Mouse (Mus musculus) midbrain, postnatal 0 days (tissue): ENCODE data around the gene Rab11b. TPM values are rescaled to one million over a fixed set of nuclear protein-coding genes. Genes with fewer than 3 reads are reported as not detected.
"Not testable (repeated sequence)": the region's sequence is repeated elsewhere in the genome, so short reads cannot be mapped to it uniquely, and the experiment has no call there.

Experiments
- ATAC-seq: fragments of 200-750 bp; cut with Nextera tagmentation; 2 replicates; pipeline ENCODE4 v1.8.0; 2017; ENCODE audit warnings: moderate number of reproducible peaks, mild to moderate bottlenecking, moderate TSS enrichment, moderate library complexity; ENCODE audit not compliant: low FRiP score
- DNase-seq: peaks from one replicate; pipeline ENCODE4 v3.0.0-alpha.2; 2015; ENCODE audit warnings: low spot score
- H3K27ac ChIP-seq: fragments of 300-500 bp; sonication (generic); 2 replicates; pipeline ENCODE4 v1.5.1; 2014; ENCODE audit warnings: low read depth, mild to moderate bottlenecking, low read length, mixed read lengths
- H3K27me3 ChIP-seq: fragments of 300-500 bp; sonication (generic); 2 replicates; pipeline ENCODE4 v1.6.1; 2014; ENCODE audit warnings: low read length, control low read depth, mixed read lengths; ENCODE audit not compliant: insufficient read depth
- H3K36me3 ChIP-seq: fragments of 300-500 bp; sonication (generic); 2 replicates; pipeline ENCODE4 v1.6.1; 2014; ENCODE audit warnings: low read length, control low read depth, mixed read lengths; ENCODE audit not compliant: insufficient read depth
- H3K4me1 ChIP-seq: fragments of 300-500 bp; sonication (generic); 2 replicates; pipeline ENCODE4 v1.6.1; 2014; ENCODE audit warnings: mild to moderate bottlenecking, control low read depth, antibody characterized with exemption, low read length, mixed read lengths; ENCODE audit not compliant: insufficient read depth
- H3K4me2 ChIP-seq: fragments of 300-500 bp; sonication (generic); 2 replicates; pipeline ENCODE4 v1.6.1; 2014; ENCODE audit warnings: low read depth, mild to moderate bottlenecking, low read length, mixed read lengths; ENCODE audit not compliant: poor library complexity, severe bottlenecking
- H3K4me3 ChIP-seq: fragments of 300-500 bp; sonication (generic); 2 replicates; pipeline ENCODE4 v1.5.1; 2014; ENCODE audit warnings: low read depth, mild to moderate bottlenecking, low read length, moderate library complexity
- H3K9ac ChIP-seq: fragments of 300-500 bp; sonication (generic); replicated peaks from 2 replicates; pipeline ENCODE4 v1.6.1; 2014; ENCODE audit warnings: mild to moderate bottlenecking, low read length, moderate library complexity, mixed read lengths; ENCODE audit not compliant: poor library complexity, severe bottlenecking
- H3K9me3 ChIP-seq: fragments of 300-500 bp; sonication (generic); 2 replicates; pipeline ENCODE4 v1.6.1; 2016; ENCODE audit warnings: low read length, control low read depth
- CTCF ChIP-seq: IDR thresholded peaks from 2 replicates; pipeline ENCODE4 v1.5.1; 2016; ENCODE audit warnings: antibody characterized with exemption, mild to moderate bottlenecking
- WGBS: fragments of 180-500 bp; shearing (Covaris S2); extraction: QIAGEN DNeasy Blood & Tissue Kit; methylation state at CpG from one replicate; pipeline ENCODE4 v1.1.7; 2014; 5-methylcytosine and 5-hydroxymethylcytosine counted together
- polyA plus RNA-seq: library from polyadenylated mRNA; unstranded; fragments of >200 nt; fragmentation: Nextera tagmentation; extraction: Ambion mirVana; gene quantifications from 2 replicates; pipeline ENCODE4 v1.2.1, GENCODE M21; 2015
- total RNA-seq: library from RNA; depleted of rRNA; stranded (reverse); fragments of >200 nt; gene quantifications from 2 replicates; pipeline ENCODE4 v1.2.3, GENCODE M21; 2014

Rab11b gene
- total and polyA plus RNA-seq, 2 experiments from 2014 or later, result 120 to 607 TPM

DNA sequence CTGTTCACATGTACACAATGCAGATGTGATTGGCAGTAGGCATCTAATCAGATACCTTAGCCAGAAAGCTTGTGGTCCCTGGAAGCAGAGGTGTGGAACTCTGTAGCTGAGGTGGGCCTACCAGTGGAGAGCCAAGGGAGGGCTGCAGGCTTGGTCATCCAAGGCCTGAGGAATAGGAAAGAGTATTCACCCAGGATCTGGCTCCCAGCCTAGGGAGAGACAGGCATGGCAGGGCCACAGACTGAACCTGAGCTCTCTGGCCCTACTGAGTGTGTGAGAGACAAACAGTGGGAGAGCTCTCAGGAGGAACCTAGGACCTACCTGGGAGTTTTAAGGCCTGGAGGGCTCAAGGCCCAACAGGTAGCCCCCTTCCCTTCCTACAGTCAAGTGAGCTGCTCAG lies 9.1 kb downstream of the Rab11b start:
- ATAC-seq (no peak), DNase-seq (no peak)
- no peak for TF ChIP-seq CTCF
- Histone ChIP-seq H3K4me3 (no peak overlapping the region), H3K9ac (no peak overlapping the region), H3K4me1 (0 out of 2 replicates have a peak, but pooled peaks cover 6% of the 10 kb centered on the region), H3K9me3 (no peaks in the 10 kb centered on the region), H3K36me3 (peaks cover 21% of the 10 kb centered on the region), H3K4me2 (no peak overlapping the region), H3K27me3 (no peaks in the 10 kb centered on the region), H3K27ac (no peak overlapping the region)

DNA sequence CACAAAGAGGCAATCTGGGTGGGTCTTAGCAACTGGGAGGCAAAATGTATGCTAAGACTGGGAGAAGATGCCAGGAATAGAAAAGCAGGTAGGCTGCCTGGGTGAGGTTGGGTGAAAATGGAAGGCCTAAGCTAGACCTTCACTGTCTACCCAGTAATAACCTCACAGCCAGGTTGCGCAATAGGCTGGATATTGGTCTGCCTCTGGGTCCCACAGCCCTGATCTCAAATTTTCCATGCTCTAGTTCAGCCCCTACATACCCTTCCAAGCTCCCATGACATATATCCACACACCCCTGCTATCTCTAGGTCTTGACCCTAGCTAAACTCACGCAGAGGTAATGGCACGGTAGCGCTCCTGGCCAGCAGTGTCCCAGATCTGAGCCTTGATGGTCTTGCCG lies 10.9 kb downstream of the Rab11b start:
- Histone ChIP-seq H3K9ac (no peak overlapping the region), H3K4me3 (no peak overlapping the region), H3K4me2 (no peak overlapping the region), H3K9me3 (no peaks in the 10 kb centered on the region), H3K27ac (no peak overlapping the region), H3K4me1 (no peaks in the 10 kb centered on the region), H3K27me3 (no peaks in the 10 kb centered on the region), H3K36me3 (peaks cover 29% of the 10 kb centered on the region)
- no peak for DNase-seq
- 100% methylated on average over 5 of the region's 5 CpGs for WGBS
- TF ChIP-seq CTCF, result no peak
- ATAC-seq, result no peak

DNA sequence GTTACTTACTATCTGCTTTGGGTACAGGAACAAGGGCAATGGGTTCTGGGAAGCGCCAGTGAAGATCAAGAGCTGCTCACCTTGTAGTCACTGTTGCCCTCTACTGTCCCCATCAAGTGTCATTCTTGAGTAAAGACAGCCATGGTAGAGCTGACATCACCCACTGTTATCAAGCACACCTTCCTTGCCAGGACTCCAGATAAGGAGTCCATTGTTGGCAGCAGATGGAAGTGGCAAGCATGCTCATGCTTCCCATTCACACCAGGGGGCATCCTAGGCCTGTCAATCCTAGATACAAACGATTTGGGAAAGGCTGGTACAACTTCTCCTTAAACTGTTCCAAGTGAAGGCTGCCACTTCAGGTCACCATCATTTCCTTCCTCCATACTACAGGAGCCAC lies 14.3 kb downstream of the Rab11b start:
- peak; percentile 56 for DNase-seq
- peak; percentile 44; the same call in 1 of the 2 replicates for ATAC-seq
- Histone ChIP-seq H3K9ac (no peak overlapping the region), H3K36me3 (peaks cover 29% of the 10 kb centered on the region), H3K4me3 (no peak overlapping the region), H3K4me1 (no peaks in the 10 kb centered on the region), H3K9me3 (no peaks in the 10 kb centered on the region), H3K27me3 (no peaks in the 10 kb centered on the region), H3K27ac (no peak overlapping the region), H3K4me2 (no peak overlapping the region)
- 73% methylated on average over 2 of the region's 2 CpGs for WGBS
- peak; percentile 70 for TF ChIP-seq CTCF

DNA sequence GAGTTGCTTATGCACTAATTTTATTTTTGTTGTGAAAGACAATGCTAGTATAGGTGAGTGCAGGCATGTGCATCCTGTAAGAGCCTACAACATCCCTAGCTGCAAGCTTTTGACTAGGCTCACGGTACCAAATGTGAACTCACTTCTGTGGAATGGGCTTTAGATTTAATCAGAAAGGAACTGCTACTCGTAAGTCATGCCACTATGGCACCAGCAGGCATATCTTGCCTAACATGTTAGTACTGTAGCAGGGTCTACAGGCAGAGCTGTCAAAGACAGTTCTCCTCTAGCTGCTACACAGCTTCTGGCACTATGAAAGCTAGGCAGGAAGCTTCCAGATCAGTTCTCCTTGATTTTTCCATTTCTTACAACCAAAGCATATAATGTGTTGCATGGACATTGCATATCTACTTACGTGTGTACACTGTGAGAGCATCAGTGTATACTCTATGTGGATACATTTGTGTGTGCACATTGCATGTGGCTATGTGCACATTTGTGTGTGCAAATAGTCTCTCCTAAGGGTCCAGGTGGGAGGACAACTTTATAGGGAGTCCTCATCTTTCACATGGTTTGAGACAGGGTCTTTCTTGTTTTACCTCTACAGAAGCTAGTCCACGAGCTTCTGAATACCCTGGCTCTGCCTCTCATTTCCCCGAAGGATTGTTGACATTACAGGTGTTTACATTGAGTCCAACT lies 15.5 kb downstream of the Rab11b start:
- Histone ChIP-seq H3K9me3 (no peaks in the 10 kb centered on the region), H3K4me1 (no peaks in the 10 kb centered on the region), H3K27ac (no peak overlapping the region), H3K36me3 (peaks cover 29% of the 10 kb centered on the region), H3K27me3 (no peaks in the 10 kb centered on the region), H3K4me2 (no peak overlapping the region), H3K9ac (no peak overlapping the region), H3K4me3 (no peak overlapping the region)
- no peak for TF ChIP-seq CTCF
- 89% methylated on average over 5 of the region's 5 CpGs for WGBS
- DNase-seq, result no peak
- ATAC-seq, result no peak

DNA sequence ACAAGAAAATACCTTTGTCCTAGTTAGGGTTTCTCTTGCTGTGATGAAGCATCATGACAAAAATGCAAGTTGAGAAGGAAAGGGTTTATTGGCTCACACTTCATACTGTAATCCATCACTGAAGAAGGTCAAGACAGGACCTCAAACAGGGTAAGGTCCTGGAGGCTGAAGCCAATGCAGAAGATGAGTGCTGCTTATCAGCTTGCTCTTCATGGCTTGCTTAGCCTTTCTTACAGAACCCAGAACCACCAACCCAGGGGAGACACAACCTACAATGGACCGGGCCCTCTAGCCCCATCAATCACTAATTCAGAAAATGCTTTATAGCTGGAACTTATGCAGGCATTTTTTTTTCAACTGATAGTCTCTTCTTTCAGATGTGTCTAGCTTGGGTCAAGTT lies 17.9 kb downstream of the Rab11b start:
- Histone ChIP-seq H3K27ac (no peak overlapping the region), H3K9me3 (no peaks in the 10 kb centered on the region), H3K27me3 (no peaks in the 10 kb centered on the region), H3K4me2 (no peak overlapping the region), H3K4me1 (no peaks in the 10 kb centered on the region), H3K36me3 (peaks cover 10% of the 10 kb centered on the region), H3K4me3 (no peak overlapping the region), H3K9ac (no peak overlapping the region)
- no peak for TF ChIP-seq CTCF
- 100% methylated on average over 1 of the region's 1 CpGs for WGBS
- DNase-seq (no peak), ATAC-seq (no peak)

DNA sequence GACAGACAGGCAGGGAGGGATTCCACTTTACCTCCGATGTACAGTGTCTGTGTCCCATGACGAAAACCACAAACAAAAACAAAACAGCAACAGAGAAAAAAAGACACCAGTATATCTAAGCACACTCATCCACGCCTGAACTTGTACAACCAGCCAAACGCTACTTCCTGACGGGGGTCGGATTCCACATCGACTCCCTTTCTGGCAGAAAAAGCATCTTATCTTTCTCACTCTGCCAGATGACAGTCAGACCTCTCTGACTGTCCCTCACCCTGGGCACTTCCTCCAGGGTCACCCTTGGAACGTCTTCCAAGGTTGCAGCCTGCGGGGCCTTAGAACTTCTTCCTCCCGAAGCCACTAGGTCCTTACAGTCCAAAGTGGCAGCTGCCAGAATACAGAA lies 26.8 kb downstream of the Rab11b start:
- H3K27ac ChIP-seq, H3K4me1 ChIP-seq, H3K36me3 ChIP-seq, H3K9me3 ChIP-seq, H3K4me2 ChIP-seq, ATAC-seq, H3K4me3 ChIP-seq, H3K27me3 ChIP-seq, DNase-seq, H3K9ac ChIP-seq: not testable (repeated sequence)
- WGBS, result 84% methylated on average over 10 of the region's 10 CpGs

DNA sequence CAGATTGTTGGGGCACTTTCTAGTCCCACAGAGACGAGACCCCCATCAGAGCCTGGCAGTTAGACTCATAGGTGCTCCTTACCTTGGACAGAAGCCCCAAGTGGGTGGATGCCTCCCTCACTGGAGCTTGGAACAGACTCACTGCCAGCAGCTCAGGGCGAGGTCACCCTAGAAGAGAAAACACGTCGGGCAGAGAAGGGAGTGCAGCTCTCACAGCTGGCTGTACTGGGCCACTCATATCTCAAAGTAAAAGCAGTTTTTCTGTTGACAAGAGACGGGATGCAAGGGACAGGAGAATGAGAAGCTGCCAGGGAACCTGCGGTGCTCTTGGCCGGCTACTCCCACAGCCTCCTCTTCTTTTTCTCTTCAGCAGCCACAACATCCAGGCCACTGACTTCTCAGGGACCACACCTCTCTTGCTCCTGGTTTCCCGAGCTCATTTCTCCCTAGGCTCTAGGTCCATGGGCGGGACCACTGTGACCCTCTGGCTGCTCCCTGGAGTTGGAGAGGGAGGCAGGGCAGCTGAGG lies 27.7 kb downstream of the Rab11b start:
- H3K27me3 ChIP-seq, H3K27ac ChIP-seq, H3K4me3 ChIP-seq, DNase-seq, H3K9me3 ChIP-seq, H3K4me2 ChIP-seq, H3K36me3 ChIP-seq, H3K9ac ChIP-seq, H3K4me1 ChIP-seq, ATAC-seq: not testable (repeated sequence)
- 78% methylated on average over 9 of the region's 9 CpGs for WGBS
